Mouse (Mus musculus): ENCODE measurements around the gene Cox8a. TPM values are rescaled to one million over a fixed set of nuclear protein-coding genes. Genes with fewer than 3 reads are reported as not detected.
A peak's percentile ranks its signal among the peaks of the same experiment; 100 is the strongest.

The Cox8a gene
- polyA plus RNA-seq, 1 experiment from 2014 or later = 917 TPM

- peaks cover 48% of the 10 kb centered on the region for H3K36me3 ChIP-seq (ENCODE audit: insufficient read depth)
- no peaks in the 10 kb centered on the region for H3K9me3 ChIP-seq (ENCODE audit: low read depth, low read length)
- TF ChIP-seq CTCF (IDR thresholded peaks at IDR 0.05; ENCODE audit: low read depth) = no peak
- H3K27ac ChIP-seq (ENCODE audit: low read depth) = no peak overlapping the region
- DNase-seq (peak; percentile 45), ATAC-seq (ENCODE audit: insufficient read depth) (peak; percentile 66)
- WGBS = 11% methylated on average over 17 of the region's 17 CpGs
- no peak overlapping the region for H3K4me2 ChIP-seq
- no peaks in the 10 kb centered on the region for H3K4me1 ChIP-seq (ENCODE audit: insufficient read depth)
- H3K27me3 ChIP-seq (ENCODE audit: insufficient read depth, low read length) = no peaks in the 10 kb centered on the region; the same call in 1 of the 2 replicates
- no peak overlapping the region for H3K9ac ChIP-seq
- H3K4me3 ChIP-seq (ENCODE audit: low read depth, low read length) = no peak overlapping the region
Measured at GRCm38 (mm10) chr19:7196741-7197270, 20.6 kb downstream of the Cox8a start.

- peak; percentile 76 for DNase-seq
- Histone ChIP-seq H3K4me1 (ENCODE audit: insufficient read depth) (no peaks in the 10 kb centered on the region), H3K4me3 (ENCODE audit: low read depth, low read length) (no peak overlapping the region), H3K27ac (ENCODE audit: low read depth) (no peak overlapping the region), H3K9ac (no peak overlapping the region), H3K4me2 (no peak overlapping the region), H3K9me3 (ENCODE audit: low read depth, low read length) (no peaks in the 10 kb centered on the region), H3K36me3 (ENCODE audit: insufficient read depth) (peaks cover 41% of the 10 kb centered on the region), H3K27me3 (ENCODE audit: insufficient read depth, low read length) (no peaks in the 10 kb centered on the region; the same call in 1 of the 2 replicates)
- peak; percentile 98 for TF ChIP-seq CTCF (IDR thresholded peaks at IDR 0.05; ENCODE audit: low read depth)
- peak; percentile 22 for ATAC-seq (ENCODE audit: insufficient read depth)
- WGBS = 13% methylated on average over 33 of the region's 33 CpGs
Measured at GRCm38 (mm10) chr19:7195900-7196728, 21.3 kb downstream of the Cox8a start.

GRCm38 (mm10) chr19:7192561-7192967, 24.9 kb downstream of the Cox8a start:
- TF ChIP-seq CTCF (IDR thresholded peaks at IDR 0.05; ENCODE audit: low read depth) = no peak
- Histone ChIP-seq H3K4me2 (no peak overlapping the region), H3K9ac (no peak overlapping the region), H3K36me3 (ENCODE audit: insufficient read depth) (peaks cover 6% of the 10 kb centered on the region; the same call in 1 of the 2 replicates), H3K27ac (ENCODE audit: low read depth) (no peak overlapping the region), H3K27me3 (ENCODE audit: insufficient read depth, low read length) (no peaks in the 10 kb centered on the region; the same call in 1 of the 2 replicates), H3K4me3 (ENCODE audit: low read depth, low read length) (no peak overlapping the region), H3K9me3 (ENCODE audit: low read depth, low read length) (no peaks in the 10 kb centered on the region), H3K4me1 (ENCODE audit: insufficient read depth) (no peaks in the 10 kb centered on the region)
- 63% methylated on average over 2 of the region's 2 CpGs for WGBS
- DNase-seq = no peak
- ATAC-seq (ENCODE audit: insufficient read depth) = no peak

DNA sequence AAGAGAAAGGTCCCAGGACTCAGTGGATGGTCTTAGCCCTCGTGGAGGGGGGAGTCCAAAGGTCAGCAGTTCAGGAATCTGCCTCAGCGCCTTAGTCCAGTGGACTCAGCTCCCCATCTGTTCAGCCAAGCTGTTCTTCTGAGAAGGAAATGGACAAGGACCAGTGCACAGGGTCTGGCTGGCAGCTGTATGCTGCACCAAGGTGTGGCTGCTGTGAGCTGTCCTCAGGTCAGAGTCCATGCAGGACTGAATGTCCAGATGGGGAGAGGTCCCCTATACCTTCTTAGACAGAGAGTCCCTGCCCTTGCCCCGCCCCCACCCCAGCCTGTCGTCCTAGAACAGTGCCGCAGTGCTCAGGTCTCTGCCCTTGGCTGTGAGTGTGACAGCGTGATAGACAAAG, 25.8 kb downstream of the Cox8a start:
- DNase-seq (no peak), ATAC-seq (ENCODE audit: insufficient read depth) (no peak)
- 38% methylated on average over 6 of the region's 6 CpGs for WGBS
- no peaks in the 10 kb centered on the region for H3K36me3 ChIP-seq (ENCODE audit: insufficient read depth)
- TF ChIP-seq CTCF (IDR thresholded peaks at IDR 0.05; ENCODE audit: low read depth) = no peak
- H3K4me2 ChIP-seq = no peak overlapping the region
- no peaks in the 10 kb centered on the region for H3K4me1 ChIP-seq (ENCODE audit: insufficient read depth)
- H3K9ac ChIP-seq = no peak overlapping the region
- H3K27me3 ChIP-seq (ENCODE audit: insufficient read depth, low read length) = no peaks in the 10 kb centered on the region; the same call in 1 of the 2 replicates
- no peak overlapping the region for H3K27ac ChIP-seq (ENCODE audit: low read depth)
- no peaks in the 10 kb centered on the region for H3K9me3 ChIP-seq (ENCODE audit: low read depth, low read length)
- no peak overlapping the region for H3K4me3 ChIP-seq (ENCODE audit: low read depth, low read length)

- ATAC-seq (ENCODE audit: insufficient read depth) = no peak
- whole genome bisulfite sequencing = 16% methylated on average over 5 of the region's 5 CpGs
- no peak for TF ChIP-seq CTCF (IDR thresholded peaks at IDR 0.05; ENCODE audit: low read depth)
- H3K4me2 ChIP-seq = no peak overlapping the region
- H3K4me3 ChIP-seq (ENCODE audit: low read depth, low read length) = no peak overlapping the region
- H3K9ac ChIP-seq = no peak overlapping the region
- no peak overlapping the region for H3K27ac ChIP-seq (ENCODE audit: low read depth)
- no peaks in the 10 kb centered on the region for H3K9me3 ChIP-seq (ENCODE audit: low read depth, low read length)
- DNase-seq = no peak
- H3K27me3 ChIP-seq (ENCODE audit: insufficient read depth, low read length) = peaks cover 6% of the 10 kb centered on the region
- H3K4me1 ChIP-seq (ENCODE audit: insufficient read depth) = no peaks in the 10 kb centered on the region
- no peaks in the 10 kb centered on the region for H3K36me3 ChIP-seq (ENCODE audit: insufficient read depth)
Measured at GRCm38 (mm10) chr19:7190986-7191385, 26.4 kb downstream of the Cox8a start.

DNA sequence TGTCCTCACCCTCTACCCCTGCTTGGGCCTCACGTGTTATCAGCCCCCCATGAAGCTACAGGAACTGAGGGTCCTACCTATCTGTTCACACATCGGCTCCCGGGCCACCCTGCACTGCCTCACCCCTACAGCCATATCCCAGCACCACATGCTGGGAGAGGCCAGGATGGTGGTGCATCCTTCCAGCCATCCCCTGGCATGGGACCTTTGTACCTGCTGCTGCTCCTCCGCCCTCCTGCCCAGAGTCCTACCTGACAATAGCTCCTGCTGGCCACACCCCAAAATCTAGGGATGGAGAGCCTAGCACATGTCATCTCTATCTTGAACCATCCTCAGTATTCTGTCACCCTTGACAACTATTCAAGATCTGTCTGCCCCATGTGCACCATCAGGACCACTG, 28.4 kb downstream of the Cox8a start:
- TF ChIP-seq CTCF (IDR thresholded peaks at IDR 0.05; ENCODE audit: low read depth) = no peak

DNA sequence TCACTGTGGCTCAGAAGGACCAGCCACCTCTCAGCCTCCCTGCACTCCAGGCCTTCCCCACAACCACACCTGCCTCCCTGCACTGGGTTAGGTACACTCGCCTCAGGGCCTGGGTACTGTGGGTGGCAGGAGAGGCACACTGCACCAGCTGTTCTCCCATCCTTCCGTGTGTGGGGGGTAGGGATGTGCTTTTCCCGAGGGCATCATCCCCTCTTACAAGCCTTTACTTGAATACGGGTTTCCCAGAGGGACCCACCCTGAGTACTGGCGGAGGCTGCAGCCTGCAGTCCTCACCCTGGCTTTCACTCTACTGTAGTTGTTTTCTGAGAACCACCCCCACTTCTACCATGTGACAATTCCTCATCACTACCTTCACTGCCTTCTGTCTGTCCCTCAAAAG, 30.3 kb downstream of the Cox8a start:
- TF ChIP-seq CTCF (IDR thresholded peaks at IDR 0.05; ENCODE audit: low read depth) = no peak
- Histone ChIP-seq H3K4me3 (ENCODE audit: low read depth, low read length) (no peak overlapping the region), H3K9ac (no peak overlapping the region; the same call in 1 of the 2 replicates), H3K4me1 (ENCODE audit: insufficient read depth) (peaks cover under 1% of the 10 kb centered on the region; the same call in 1 of the 2 replicates), H3K36me3 (ENCODE audit: insufficient read depth) (no peaks in the 10 kb centered on the region), H3K4me2 (no peak overlapping the region), H3K27me3 (ENCODE audit: insufficient read depth, low read length) (peaks cover 29% of the 10 kb centered on the region), H3K9me3 (ENCODE audit: low read depth, low read length) (no peaks in the 10 kb centered on the region), H3K27ac (ENCODE audit: low read depth) (no peak overlapping the region)
- DNase-seq = no peak
- ATAC-seq (ENCODE audit: insufficient read depth) = no peak
- WGBS = 60% methylated on average over 5 of the region's 5 CpGs

More for the DNA sequence above, 28.4 kb downstream of the Cox8a start:
- H3K9me3 ChIP-seq (ENCODE audit: low read depth, low read length) = no peaks in the 10 kb centered on the region
- H3K4me3 ChIP-seq (ENCODE audit: low read depth, low read length) = no peak overlapping the region
- DNase-seq (no peak), ATAC-seq (ENCODE audit: insufficient read depth) (no peak)
- no peaks in the 10 kb centered on the region for H3K36me3 ChIP-seq (ENCODE audit: insufficient read depth)
- H3K4me2 ChIP-seq = no peak overlapping the region
- H3K27me3 ChIP-seq (ENCODE audit: insufficient read depth, low read length) = peaks cover 20% of the 10 kb centered on the region
- no peaks in the 10 kb centered on the region for H3K4me1 ChIP-seq (ENCODE audit: insufficient read depth)
- H3K27ac ChIP-seq (ENCODE audit: low read depth) = no peak overlapping the region
- WGBS = 50% methylated on average over 4 of the region's 4 CpGs
- H3K9ac ChIP-seq = no peak overlapping the region

Data from lung, embryonic 14.5 days (tissue).